Mouse (Mus musculus): ENCODE results near the gene Arl6ip4. TPM values are rescaled to one million over a fixed set of nuclear protein-coding genes. Genes with fewer than 3 reads are reported as not detected.

The Arl6ip4 gene
- polyA plus RNA-seq, 1 experiment from 2014 or later: 52.1 TPM

Other genes starting within 250 kb of the Arl6ip4 start
- gene Hcar1, start 236.1 kb upstream of the Arl6ip4 start, polyA plus RNA-seq (2014; fragmentation: Nextera tagmentation; extraction: Ambion mirVana): 0.17 and 0.27 TPM in 2 replicates
- 95.3 and 127 TPM in 2 replicates for gene Denr, start 208.9 kb upstream of the Arl6ip4 start, polyA plus RNA-seq (2014; fragmentation: Nextera tagmentation; extraction: Ambion mirVana)
- gene Gm43518, start 188.7 kb upstream of the Arl6ip4 start, polyA plus RNA-seq (2014; fragmentation: Nextera tagmentation; extraction: Ambion mirVana): 0.70 and 0.88 TPM in 2 replicates
- gene Ccdc62, start 185.4 kb upstream of the Arl6ip4 start, polyA plus RNA-seq (2014; fragmentation: Nextera tagmentation; extraction: Ambion mirVana): 4.3 and 5.3 TPM in 2 replicates
- gene Hip1r, start 142.5 kb upstream of the Arl6ip4 start, polyA plus RNA-seq (2014; fragmentation: Nextera tagmentation; extraction: Ambion mirVana): 12.4 and 27.1 TPM in 2 replicates
- 70.5 and 86.6 TPM in 2 replicates for gene Vps37b, start 83.8 kb upstream of the Arl6ip4 start, polyA plus RNA-seq (2014; fragmentation: Nextera tagmentation; extraction: Ambion mirVana)
- 6.8 and 7.9 TPM in 2 replicates for gene Abcb9, start 20.3 kb upstream of the Arl6ip4 start, polyA plus RNA-seq (2014; fragmentation: Nextera tagmentation; extraction: Ambion mirVana)
- 19.8 and 21.0 TPM in 2 replicates for gene Ogfod2, start 3.8 kb upstream of the Arl6ip4 start, polyA plus RNA-seq (2014; fragmentation: Nextera tagmentation; extraction: Ambion mirVana)
- 8.5 and 12.2 TPM in 2 replicates for gene Pitpnm2, start 133.7 kb downstream of the Arl6ip4 start, polyA plus RNA-seq (2014; fragmentation: Nextera tagmentation; extraction: Ambion mirVana)
- gene Mphosph9, start 211.9 kb downstream of the Arl6ip4 start, polyA plus RNA-seq (2014; fragmentation: Nextera tagmentation; extraction: Ambion mirVana): 13.5 and 16.6 TPM in 2 replicates
- gene 2810006K23Rik, start 212.0 kb downstream of the Arl6ip4 start, polyA plus RNA-seq (2014; fragmentation: Nextera tagmentation; extraction: Ambion mirVana): 12.5 and 15.3 TPM in 2 replicates
- 85.4 and 112 TPM in 2 replicates for gene Cdk2ap1, start 247.0 kb downstream of the Arl6ip4 start, polyA plus RNA-seq (2014; fragmentation: Nextera tagmentation; extraction: Ambion mirVana)